Mouse (Mus musculus) T-helper 17 cell (primary cell): ENCODE measurements around the gene Hectd1.

ENCODE experiments used
- in situ Hi-C, 2 experiments: fragments of 300-600 bp; cut with MboI, MseI; formaldehyde crosslinking; loops; 1 replicate in 1 of 2; 2 replicates in 1 of 2; pipeline ENCODE4 v1.15.1; 2025; ENCODE audit warnings: high pct_unique_total_duplicates in 2 of 2

The Hectd1 gene

DNA sequence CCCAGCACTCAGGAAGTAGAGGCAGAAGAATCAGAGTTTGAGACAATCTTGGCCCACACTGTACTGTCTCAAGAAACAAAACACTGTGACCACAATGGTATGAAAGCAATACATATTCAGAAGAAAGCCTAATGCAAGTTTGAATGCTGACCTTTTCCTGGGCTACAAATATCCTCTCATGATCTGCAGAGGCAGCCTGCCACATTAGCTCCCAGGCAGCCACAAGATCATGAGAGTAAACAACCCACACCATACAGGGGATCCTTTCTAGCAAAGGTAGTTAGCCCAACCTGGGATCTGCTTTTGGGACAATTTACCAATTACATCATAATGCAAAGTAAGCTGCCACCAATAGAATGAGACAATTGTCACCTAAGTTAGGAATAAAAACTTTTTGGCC is 18.8 kb downstream of the Hectd1 start:
- in situ Hi-C loops: loop anchor here in 1 of 2 experiments (5.0 kb wide), 1 partner anchor 97 kb away; no protein-coding TSS in a partner anchor

DNA sequence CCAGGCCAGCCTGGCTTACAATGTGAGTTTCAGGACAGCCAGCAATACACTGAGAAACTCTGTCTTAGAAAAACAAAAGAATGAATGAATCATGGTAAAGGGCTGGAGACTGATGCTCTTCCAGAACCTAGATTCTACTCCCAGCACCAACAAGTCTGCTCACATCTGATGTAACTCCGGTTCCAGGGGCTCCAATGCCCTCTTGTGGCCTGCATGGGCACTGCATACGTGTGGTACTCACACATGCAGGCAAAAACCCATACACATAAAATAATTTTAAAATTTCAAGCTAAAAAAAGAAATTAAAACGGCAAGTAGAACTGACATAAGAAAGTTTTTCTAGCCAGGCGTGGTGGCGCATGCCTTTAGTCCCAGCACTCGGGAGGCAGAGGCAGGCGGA is 44.5 kb downstream of the Hectd1 start:
- in situ Hi-C loops: loop anchor here in 1 of 2 experiments (5.0 kb wide), 2 partner anchors 38 to 403 kb away; no protein-coding TSS in a partner anchor

DNA sequence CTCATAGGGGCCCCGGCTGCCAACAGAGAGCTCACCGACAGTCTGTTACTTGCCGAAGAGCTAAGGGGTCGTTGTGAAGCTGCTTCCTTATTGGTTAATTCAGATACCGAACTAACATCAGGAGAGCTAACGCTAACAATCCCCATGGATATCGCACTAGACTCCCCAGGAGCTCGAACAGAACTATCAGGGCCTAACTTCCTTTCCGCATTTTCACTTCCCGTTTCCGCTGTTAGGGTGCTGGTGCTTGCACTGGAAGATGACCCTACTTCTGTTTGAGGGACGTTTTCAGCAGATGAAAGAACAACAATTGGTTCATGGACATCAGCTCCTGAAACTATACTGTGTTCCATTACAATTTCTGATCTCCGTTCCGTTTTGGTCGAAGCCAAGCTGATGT is 60.6 kb downstream of the Hectd1 start:
- in situ Hi-C loops: no loop called here

DNA sequence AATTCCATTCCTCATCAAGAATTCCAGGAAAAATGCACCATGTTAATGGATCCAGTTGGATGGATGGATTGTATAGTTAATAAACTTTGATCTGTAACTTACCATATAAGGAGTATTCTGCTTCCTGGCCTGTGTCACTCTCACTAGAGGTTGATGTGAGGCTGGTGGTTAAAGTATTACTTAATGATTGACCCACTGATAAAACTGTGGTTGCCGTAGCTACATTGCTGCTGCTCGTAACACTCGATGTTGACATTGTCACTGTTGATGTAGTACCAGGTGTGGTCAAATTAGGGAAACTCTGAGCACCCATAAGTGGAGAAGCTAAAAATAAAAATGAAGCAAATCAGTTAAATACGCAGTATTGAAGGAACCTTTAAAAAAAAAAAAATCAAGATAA is 61.9 kb downstream of the Hectd1 start:
- in situ Hi-C loops: no loop called here

DNA sequence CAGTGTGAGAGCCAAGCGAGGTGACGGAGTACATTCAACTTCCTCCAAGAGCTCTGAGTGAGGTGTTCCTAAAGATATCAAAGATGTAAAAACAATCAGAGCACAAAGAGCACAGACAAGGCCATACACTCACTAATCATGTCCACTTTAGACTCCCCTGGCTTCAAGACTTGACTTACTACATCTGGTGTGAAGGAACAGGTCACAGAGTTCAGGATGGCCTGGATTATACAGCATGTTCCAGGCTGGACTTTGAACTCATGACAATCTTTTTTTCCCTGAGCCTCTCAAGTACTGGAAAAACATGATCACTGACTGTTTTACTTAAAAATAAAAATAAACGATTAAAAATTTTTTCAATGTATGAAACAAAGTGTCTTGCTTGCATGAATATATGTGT is 70.0 kb downstream of the Hectd1 start:
- in situ Hi-C loops: no loop called here

DNA sequence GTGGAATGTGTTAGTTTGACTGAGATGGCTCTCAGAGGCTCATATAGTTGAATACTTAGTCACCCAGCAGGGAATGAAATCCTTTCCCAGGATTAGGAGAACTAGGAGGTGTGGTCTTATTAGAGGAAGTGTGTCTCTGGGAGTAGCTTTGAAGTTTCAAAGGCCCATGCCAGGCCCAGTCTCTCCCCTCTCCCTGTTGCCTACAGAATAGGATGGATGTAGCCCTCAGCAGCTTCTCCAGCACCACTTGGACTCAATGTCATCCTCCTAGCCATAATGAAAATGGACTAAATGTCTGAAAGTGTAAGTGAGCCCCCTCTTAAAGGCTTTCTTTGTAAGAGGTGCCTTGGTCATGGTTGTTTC is 72.8 kb downstream of the Hectd1 start:
- in situ Hi-C loops: no loop called here

DNA sequence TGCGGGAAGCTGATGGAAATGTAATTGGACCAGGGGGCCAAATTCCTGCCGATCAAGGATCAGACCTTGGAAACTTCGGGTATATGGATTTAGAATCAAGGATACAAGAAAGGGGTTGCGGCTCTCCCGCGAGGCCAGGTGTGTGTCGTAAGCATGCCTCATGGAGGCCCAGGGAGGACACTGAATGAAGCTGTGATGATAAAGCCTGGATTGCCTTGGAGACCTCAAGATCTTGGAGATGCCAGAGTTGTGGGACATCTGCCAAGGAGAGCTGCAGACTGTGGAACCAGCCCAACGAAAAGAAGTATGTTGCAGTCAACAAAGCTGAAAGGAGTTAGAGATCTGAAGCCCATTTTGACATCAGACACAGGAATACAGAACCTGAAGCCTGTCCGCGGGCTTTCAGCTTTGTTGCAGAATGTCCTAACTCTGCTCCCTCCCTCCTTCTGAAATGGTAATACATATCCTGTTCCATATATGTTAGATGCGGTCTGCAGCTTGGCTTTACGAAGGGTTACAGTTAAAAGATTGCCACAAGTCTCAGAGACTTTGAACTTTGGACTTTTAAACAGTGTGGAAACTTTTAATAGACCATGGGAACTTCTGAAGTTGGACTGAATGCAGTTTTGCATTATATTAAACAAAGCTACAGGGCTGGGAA is 73.3 kb downstream of the Hectd1 start:
- in situ Hi-C loops: no loop called here

DNA sequence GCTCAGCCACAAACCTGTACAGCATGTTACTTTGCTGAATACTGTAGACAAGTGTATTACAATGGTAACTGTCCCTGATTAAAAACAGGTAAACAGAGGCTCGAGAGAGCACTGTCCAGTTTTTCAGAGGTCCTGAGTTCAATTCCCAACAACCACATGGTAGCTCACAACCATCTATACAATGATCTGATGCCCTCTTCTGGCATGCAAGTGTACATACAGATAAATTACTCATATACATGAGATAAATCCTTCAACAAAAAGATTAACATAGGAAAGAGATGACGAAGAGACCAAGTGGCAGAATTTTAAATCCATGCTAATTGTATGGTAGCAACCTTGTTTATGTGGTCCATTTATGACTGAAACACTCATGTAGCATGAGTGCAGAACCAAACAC is 82.0 kb downstream of the Hectd1 start:
- in situ Hi-C loops: loop anchor here in 1 of 2 experiments (5.0 to 25.0 kb wide), 2 partner anchors 35 to 335 kb away; no protein-coding TSS in a partner anchor

DNA sequence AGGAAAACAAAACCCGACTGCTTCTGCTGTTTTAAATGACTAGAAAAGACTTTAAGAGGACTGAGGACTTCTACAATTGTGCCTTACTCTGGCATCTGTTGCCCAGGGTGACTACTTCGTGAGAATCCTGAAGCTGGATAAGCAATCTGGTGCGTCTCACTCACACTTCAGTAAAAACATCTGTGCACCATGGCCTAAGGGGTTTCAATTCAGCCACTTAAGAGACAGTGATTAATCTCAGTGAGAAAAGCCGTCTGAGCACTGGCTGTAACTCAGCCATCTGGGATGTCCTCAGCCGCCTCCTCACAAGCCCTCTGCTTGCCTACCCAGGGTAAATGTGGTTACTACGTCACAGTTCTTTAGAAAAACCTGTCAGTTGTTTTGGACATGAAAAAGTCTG is 84.4 kb downstream of the Hectd1 start:
- in situ Hi-C loops: loop anchor here (5.0 to 25.0 kb wide), 3 partner anchors 37 to 333 kb away; no protein-coding TSS in a partner anchor

DNA sequence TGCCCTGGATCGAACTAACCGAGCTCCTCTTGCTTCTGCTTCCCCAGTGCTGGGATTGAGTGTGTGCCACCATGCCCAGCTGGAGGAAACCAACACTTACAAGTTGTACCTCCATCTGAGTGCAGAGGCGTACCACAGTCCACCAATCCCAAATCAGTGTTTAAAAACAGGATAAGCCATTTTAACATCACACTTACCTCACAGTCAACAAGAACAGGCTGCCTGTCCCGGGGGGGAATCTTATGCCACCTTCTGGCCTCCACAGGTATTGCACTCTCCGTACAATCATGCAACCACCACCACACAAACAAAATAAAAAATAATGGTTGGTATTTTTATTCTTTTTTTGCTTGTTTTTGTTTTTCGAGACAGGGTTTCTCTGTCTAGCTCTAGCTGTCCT is 87.6 kb downstream of the Hectd1 start:
- in situ Hi-C loops: loop anchor here (5.0 to 25.0 kb wide), 2 partner anchors 69 to 329 kb away; no protein-coding TSS in a partner anchor

DNA sequence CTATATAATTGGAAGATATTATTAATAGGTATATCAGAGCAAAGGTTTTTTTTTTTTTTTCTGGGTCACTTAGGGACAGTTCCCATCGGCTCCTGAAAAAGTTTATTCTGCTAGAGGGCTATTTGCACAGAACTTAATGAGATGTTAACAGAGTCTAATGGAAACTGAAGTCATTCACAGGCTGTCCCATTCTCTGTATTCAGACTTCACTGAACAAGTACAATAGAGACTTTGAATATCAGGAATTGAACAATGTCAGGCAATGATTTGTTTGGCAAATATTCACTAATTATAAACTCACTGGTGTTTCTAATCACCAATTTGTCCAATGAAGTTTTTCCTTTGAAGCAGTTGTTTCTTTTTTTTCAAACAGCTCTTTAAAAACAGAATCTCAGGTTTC is 92.5 kb downstream of the Hectd1 start:
- in situ Hi-C loops: loop anchor here in 1 of 2 experiments (25.0 kb wide), 1 partner anchor 325 kb away; no protein-coding TSS in a partner anchor

DNA sequence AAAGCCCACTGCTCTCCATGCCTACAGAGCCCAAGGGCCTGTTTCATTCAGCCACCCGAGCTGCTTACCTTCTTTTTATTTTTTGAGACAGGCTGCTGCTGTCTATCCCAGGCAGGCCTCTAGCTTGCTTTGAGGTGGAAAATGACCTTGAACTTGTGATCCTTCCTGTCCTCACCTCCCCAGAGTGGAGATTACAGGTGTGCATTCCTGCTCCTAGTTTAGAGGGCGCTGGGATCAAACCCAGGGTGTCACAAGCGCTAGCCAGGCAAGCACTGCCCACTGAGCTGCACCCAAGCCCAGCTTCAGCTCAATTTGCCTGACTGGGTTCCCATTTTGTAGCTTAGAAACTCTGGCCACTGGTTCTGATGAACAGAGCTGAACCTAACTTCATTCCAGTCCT is 93.0 kb downstream of the Hectd1 start:
- in situ Hi-C loops: loop anchor here in 1 of 2 experiments (25.0 kb wide), 1 partner anchor 324 kb away; no protein-coding TSS in a partner anchor

DNA sequence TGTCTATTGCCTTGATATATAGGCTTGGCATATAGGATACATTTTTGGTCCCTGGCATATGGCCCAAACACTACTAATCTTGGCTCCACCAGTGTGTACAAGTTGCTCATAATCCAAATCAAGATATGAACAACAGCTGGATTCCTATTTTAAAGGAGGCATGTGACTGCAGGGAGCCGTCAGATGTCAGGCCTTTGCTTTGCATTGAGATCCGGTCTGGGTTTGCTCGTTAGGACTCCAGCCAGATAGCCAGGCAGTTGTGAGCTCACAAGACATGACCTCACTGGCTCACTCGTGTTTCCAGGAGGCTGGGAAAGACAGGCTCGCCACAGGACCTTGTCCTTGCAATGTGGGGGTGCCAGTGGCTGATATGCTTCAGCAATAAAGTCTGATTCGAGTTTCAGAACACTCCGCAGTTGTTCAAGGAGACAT is 93.5 kb downstream of the Hectd1 start:
- in situ Hi-C loops: loop anchor here in 1 of 2 experiments (25.0 kb wide), 1 partner anchor 324 kb away; no protein-coding TSS in a partner anchor

DNA sequence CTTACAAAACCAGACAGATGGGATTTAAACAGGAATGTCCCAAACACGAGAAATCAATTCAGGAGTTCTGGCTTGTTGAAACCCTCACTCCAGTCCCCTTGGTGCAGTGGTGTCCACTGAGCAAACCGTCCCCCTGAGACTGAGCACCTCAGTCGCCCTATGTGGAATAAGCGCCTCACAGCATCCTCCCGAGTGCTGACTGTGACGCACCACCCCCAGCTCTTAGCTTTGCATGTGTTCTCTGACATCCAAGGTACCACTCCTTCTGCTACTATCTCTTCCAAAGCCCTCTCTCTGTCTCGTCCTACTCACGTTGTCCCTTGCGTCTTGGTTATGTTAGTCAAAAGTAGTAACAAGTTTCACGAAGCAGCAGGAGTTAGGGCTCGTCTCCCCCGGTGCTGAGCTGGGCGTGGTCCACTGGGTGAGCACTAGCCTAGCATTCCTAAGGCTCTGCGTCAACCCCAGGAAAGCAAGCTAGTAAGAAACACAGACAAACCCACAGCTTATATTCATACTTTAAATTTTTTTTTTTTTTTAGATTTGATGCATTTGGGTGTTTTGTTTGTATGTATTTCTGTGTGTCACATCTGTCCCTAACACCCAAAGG is 94.6 kb downstream of the Hectd1 start:
- in situ Hi-C loops: loop anchor here in 1 of 2 experiments (25.0 kb wide), 1 partner anchor 322 kb away; no protein-coding TSS in a partner anchor

DNA sequence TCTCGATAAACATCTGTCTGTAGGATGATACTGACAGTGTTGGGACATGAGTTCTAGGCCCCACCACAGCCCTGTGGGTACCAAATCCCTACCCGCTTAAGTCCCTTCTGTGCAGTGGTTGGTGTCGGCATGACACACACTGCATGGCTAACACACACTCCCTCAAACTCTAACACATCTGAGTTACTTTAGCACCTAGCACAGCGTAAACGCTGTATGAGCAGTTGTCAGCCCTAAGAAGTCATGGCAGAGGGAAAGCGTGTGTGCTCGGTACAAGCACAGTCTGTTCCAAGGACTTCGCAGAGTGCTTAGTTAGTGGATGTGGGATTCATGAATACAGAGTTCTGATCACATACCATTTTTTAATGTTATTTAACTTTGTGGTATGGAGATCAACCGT is 99.5 kb downstream of the Hectd1 start:
- in situ Hi-C loops: loop anchor here (5.0 to 25.0 kb wide), 2 partner anchors 73 to 318 kb away; no protein-coding TSS in a partner anchor

DNA sequence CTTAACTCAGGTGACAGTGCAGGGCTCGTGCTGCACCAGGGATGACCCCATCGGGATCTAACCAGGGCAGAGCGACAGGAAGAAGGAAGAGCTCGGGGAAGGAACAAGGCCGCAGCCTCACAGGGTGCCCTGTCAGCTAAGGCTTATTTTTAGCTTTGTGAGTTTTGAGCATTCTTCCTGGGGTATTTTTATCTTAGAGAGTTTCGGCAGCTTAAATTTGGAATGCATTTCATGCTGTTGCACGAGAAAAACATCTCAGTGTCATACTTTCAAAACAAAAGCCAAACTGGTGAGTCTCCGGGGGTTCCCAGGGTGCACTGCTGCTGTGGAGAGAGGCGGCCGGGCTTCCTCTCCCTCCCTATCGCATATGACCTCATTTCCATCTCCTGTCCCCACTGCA is 100.3 kb downstream of the Hectd1 start:
- in situ Hi-C loops: loop anchor here (5.0 to 25.0 kb wide), 2 partner anchors 72 to 317 kb away; no protein-coding TSS in a partner anchor

DNA sequence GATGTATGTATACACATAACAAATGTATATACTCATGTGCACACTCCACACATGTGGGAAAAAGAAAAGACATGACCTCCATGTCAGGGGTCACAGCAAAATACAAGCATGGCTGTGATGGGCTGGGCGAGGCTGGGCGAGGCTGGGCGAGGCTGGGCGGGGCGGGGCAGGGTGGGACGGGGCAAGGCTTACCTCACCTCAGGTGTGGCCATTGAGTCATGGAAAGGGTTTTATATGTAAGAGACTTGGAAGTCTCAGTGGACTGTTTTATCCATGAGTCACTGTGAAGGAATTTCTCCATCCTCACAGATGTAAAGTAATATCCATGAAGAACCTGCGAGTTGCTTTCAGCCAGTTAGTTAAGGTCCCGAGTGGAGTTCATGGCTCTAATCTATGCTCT is 107.5 kb downstream of the Hectd1 start:
- in situ Hi-C loops: loop anchor here in 1 of 2 experiments (25.0 kb wide), 1 partner anchor 1565 kb away; no protein-coding TSS in a partner anchor

DNA sequence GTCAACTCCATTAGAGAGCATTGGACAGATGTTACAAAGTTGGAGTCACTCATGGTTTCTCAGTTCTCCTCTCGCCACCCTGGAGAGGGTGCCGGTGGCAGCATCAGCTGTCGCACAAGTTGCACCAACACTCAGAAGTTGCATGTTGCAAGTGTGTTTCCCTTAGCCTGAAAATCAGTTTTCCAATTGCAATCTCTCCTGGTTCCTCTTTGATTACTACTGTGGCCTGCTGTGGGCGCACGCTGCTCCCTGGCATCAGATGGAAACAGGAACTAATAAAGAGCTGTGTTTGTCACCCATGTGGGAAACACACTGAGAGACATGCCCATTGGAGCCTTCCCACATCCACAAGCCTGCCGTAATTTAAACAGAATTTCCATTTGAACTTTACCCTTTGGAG is 110.7 kb downstream of the Hectd1 start:
- in situ Hi-C loops: loop anchor here in 1 of 2 experiments (25.0 kb wide), 1 partner anchor 1569 kb away; no protein-coding TSS in a partner anchor

DNA sequence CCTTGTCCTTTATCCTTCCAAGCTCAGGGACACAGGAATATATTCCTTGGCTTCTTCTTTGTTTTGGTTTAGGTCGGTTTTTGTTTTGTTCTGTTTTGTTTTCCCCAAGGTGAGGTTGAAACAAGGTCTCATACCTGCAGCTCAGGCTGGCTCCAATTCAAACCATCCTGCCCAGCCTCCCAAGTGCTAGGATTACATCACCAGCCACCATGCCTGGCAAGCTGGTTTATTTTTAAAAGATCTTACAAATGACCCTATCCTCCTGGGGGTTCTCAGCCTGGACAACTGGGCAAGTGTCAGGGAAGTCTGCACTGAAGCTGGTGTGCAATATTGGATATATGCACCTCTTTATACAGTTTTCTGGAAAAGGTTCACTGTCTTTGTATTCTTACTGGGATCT is 116.7 kb downstream of the Hectd1 start:
- in situ Hi-C loops: loop anchor here in 1 of 2 experiments (25.0 kb wide), 1 partner anchor 1575 kb away; no protein-coding TSS in a partner anchor

DNA sequence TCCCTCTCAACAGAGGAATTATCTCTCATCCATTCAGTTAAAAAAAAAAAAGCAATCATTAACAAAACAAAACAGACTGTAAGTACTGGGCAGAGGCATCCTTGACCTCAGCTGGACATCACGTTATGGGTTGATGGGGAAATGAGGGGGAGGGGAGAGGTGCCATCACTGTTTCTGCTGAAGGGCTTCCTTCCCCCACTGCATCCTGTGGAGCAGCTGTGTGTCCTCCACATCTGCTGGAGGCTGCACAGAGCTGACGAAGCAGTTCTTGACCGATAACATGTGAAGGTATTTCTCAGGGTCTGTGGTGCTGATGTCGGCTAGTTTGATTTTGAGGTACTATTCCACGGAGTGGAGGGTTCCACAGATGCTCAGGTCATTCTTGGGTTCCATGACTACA is 119.2 kb downstream of the Hectd1 start:
- in situ Hi-C loops: loop anchor here in 1 of 2 experiments (25.0 kb wide), 1 partner anchor 1577 kb away; no protein-coding TSS in a partner anchor

DNA sequence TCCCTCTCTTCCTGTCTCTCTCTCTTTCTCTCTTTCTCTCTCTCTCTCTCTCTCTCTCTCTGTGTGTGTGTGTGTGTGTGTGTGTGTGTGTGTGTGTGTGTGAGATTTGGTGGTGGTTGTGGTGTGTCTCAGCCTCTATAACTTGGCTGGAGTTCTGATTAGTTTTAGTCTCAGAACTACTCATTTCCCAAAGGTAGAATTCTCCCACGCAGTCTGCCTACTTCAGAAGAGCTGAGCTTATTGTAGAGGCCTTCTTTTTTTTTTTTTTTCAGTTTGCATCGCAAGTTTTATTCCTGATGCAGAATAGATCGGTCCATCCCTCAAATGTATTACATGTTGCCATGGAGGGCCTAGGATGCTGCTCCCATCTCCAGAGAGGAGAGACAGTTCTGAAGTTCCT is 119.6 kb downstream of the Hectd1 start:
- in situ Hi-C loops: loop anchor here in 1 of 2 experiments (25.0 kb wide), 1 partner anchor 1578 kb away; no protein-coding TSS in a partner anchor
